Mouse (Mus musculus) liver, embryonic 14.5 days (tissue): Measurements from ENCODE around the gene Primpol. TPM values are rescaled to one million over a fixed set of nuclear protein-coding genes. Genes with fewer than 3 reads are reported as not detected.

ENCODE experiments used
- ATAC-seq: fragments of 200-750 bp; cut with Nextera tagmentation; 2 replicates; pipeline ENCODE4 v1.8.0; 2017; ENCODE audit warnings: moderate number of reproducible peaks, mild to moderate bottlenecking, moderate library complexity; ENCODE audit not compliant: insufficient read depth
- DNase-seq, 3 experiments: peaks; one replicate each; pipeline ENCODE4 v3.0.0-alpha.2; 2012 to 2013; ENCODE audit warnings: low read depth in 3 of 3, low spot score in 3 of 3
- H3K27ac ChIP-seq: fragments of 300-500 bp; sonication (generic); 2 replicates; pipeline ENCODE4 v1.5.1; 2014; ENCODE audit warnings: moderate library complexity, mild to moderate bottlenecking, control low read depth, inconsistent platforms
- H3K27me3 ChIP-seq: fragments of 300-500 bp; sonication (generic); 2 replicates; pipeline ENCODE4 v1.6.1; 2014; ENCODE audit warnings: mild to moderate bottlenecking, low read length, moderate library complexity; ENCODE audit not compliant: control insufficient read depth, insufficient read depth
- H3K36me3 ChIP-seq: fragments of 300-500 bp; sonication (generic); replicated peaks from 2 replicates; pipeline ENCODE4 v1.6.1; 2014; ENCODE audit warnings: low read depth; ENCODE audit not compliant: control insufficient read depth, insufficient read depth
- H3K4me1 ChIP-seq, 2 experiments: fragments of 200-500 bp in 1 of 2; fragments of 300-500 bp in 1 of 2; sonication (generic) in 1 of 2; replicated peaks; 2 replicates each; pipeline ENCODE4 v1.6.1; 2012 to 2014; ENCODE audit warnings: antibody characterized with exemption in 1 of 2, inconsistent platforms in 1 of 2, low read length in 1 of 2; ENCODE audit not compliant: control insufficient read depth in 2 of 2, insufficient read depth in 2 of 2
- H3K4me2 ChIP-seq: fragments of 300-500 bp; sonication (generic); 2 replicates; pipeline ENCODE4 v1.6.1; 2014; ENCODE audit warnings: low read depth, mild to moderate bottlenecking, control low read depth, moderate library complexity
- H3K4me3 ChIP-seq, 2 experiments: fragments of 200-500 bp in 1 of 2; fragments of 300-500 bp in 1 of 2; sonication (generic) in 1 of 2; 2 replicates each; pipeline ENCODE4 v1.5.1; 2012 to 2014; ENCODE audit warnings: low read depth in 2 of 2, low read length in 2 of 2, mild to moderate bottlenecking in 2 of 2, control low read depth in 1 of 2, inconsistent platforms in 1 of 2, moderate library complexity in 1 of 2; ENCODE audit not compliant: insufficient read depth in 1 of 2
- H3K9ac ChIP-seq: fragments of 300-500 bp; sonication (generic); replicated peaks from 2 replicates; pipeline ENCODE4 v1.6.1; 2014; ENCODE audit warnings: mild to moderate bottlenecking, control low read depth, moderate library complexity
- H3K9me3 ChIP-seq: fragments of 300-500 bp; sonication (generic); 2 replicates; pipeline ENCODE4 v1.6.1; 2016; ENCODE audit warnings: low read length, mixed read lengths; ENCODE audit not compliant: control insufficient read depth
- CTCF ChIP-seq: IDR thresholded peaks from 2 replicates; pipeline ENCODE4 v1.5.1; 2016; ENCODE audit warnings: antibody characterized with exemption, low read depth, control low read depth
- EP300 ChIP-seq: IDR thresholded peaks from 2 replicates; pipeline ENCODE4 v1.6.1; 2016; ENCODE audit warnings: antibody characterized with exemption, low read depth
- WGBS: fragments of 180-500 bp; shearing (Covaris S2); extraction: QIAGEN DNeasy Blood & Tissue Kit; methylation state at CpG from one replicate; pipeline ENCODE4 v1.1.7; 2014; ENCODE audit not compliant: insufficient replicate concordance; 5-methylcytosine and 5-hydroxymethylcytosine counted together
- polyA plus RNA-seq, 2 experiments: library from polyadenylated mRNA; depleted of rRNA in 1 of 2; stranded (reverse) in 1 of 2; unstranded in 1 of 2; fragments of >200 nt; fragmentation: Nextera tagmentation in 1 of 2; extraction: Ambion mirVana in 1 of 2; gene quantifications; 2 replicates each; pipeline versions ENCODE4 v1.2.1 to v1.2.3; 2012 to 2014

The Primpol gene
- polyA plus RNA-seq, 2 experiments: 4.0 to 9.0 TPM

GRCm38 (mm10) chr8:46617690-46618620, 943 bp upstream of the Primpol start:
- H3K9me3 ChIP-seq: no peaks in the 10 kb centered on the region
- peak overlapping the region; percentile 51 for H3K27ac ChIP-seq
- TF ChIP-seq EP300 (no peak), CTCF (no peak)
- peak overlapping the region; percentile 93 for H3K4me2 ChIP-seq
- no peaks in the 10 kb centered on the region for H3K27me3 ChIP-seq
- peak overlapping the region; percentile 62 for H3K9ac ChIP-seq
- ATAC-seq (peak; percentile 60), DNase-seq (no peak)
- peaks cover 20 to 24% of the 10 kb centered on the region in 2 experiments for H3K4me1 ChIP-seq
- under 1% methylated on average over 38 of the region's 38 CpGs for WGBS
- no peaks in the 10 kb centered on the region for H3K36me3 ChIP-seq
- peak overlapping the region; percentile 62 to 69 for H3K4me3 ChIP-seq

GRCm38 (mm10) chr8:46615936-46616335, 1.1 kb downstream of the Primpol start:
- Histone ChIP-seq H3K4me2 (peak overlapping the region; percentile 93), H3K27me3 (no peaks in the 10 kb centered on the region), H3K9ac (peak overlapping the region; percentile 79), H3K4me1 (peaks cover 20 to 24% of the 10 kb centered on the region in 2 experiments), H3K27ac (peak overlapping the region; percentile 68), H3K4me3 (peak overlapping the region; percentile 69 to 73), H3K9me3 (no peaks in the 10 kb centered on the region), H3K36me3 (no peaks in the 10 kb centered on the region; the same call in 1 of the 2 replicates)
- WGBS: 13% methylated on average over 8 of the region's 8 CpGs
- peak; percentile 48; the same call in 1 of the 2 replicates for TF ChIP-seq EP300
- TF ChIP-seq CTCF: no peak
- peak in 1 of 3 experiments; percentile 24 for DNase-seq
- no peak for ATAC-seq

- H3K9me3 ChIP-seq: no peaks in the 10 kb centered on the region
- H3K9ac ChIP-seq: no peak overlapping the region
- H3K27ac ChIP-seq: no peak overlapping the region
- H3K27me3 ChIP-seq: no peaks in the 10 kb centered on the region
- no peak overlapping the region for H3K4me2 ChIP-seq
- TF ChIP-seq EP300: no peak
- TF ChIP-seq CTCF: no peak
- 80% methylated on average over 4 of the region's 4 CpGs for WGBS
- H3K4me3 ChIP-seq: no peak overlapping the region
- H3K36me3 ChIP-seq: no peaks in the 10 kb centered on the region; the same call in none of the 2 replicates
- peaks cover 11 to 17% of the 10 kb centered on the region in 2 experiments for H3K4me1 ChIP-seq
- ATAC-seq: no peak
- no peak for DNase-seq
Measured at GRCm38 (mm10) chr8:46613377-46613776, 3.6 kb downstream of the Primpol start.

- ATAC-seq (no peak), DNase-seq (no peak)
- Histone ChIP-seq H3K36me3 (no peaks in the 10 kb centered on the region; the same call in none of the 2 replicates), H3K4me1 (peaks cover 8 to 15% of the 10 kb centered on the region in 2 experiments), H3K27me3 (no peaks in the 10 kb centered on the region), H3K4me3 (no peak overlapping the region), H3K9me3 (no peaks in the 10 kb centered on the region), H3K27ac (no peak overlapping the region), H3K9ac (no peak overlapping the region), H3K4me2 (no peak overlapping the region)
- TF ChIP-seq EP300 (no peak), CTCF (no peak)
- 76% methylated on average over 4 of the region's 4 CpGs for WGBS
Measured at GRCm38 (mm10) chr8:46612913-46613312, 4.1 kb downstream of the Primpol start.

GRCm38 (mm10) chr8:46611557-46611956, 5.5 kb downstream of the Primpol start:
- Histone ChIP-seq H3K4me1 (peaks cover 8 to 14% of the 10 kb centered on the region in 2 experiments), H3K4me2 (no peak overlapping the region), H3K36me3 (no peaks in the 10 kb centered on the region; the same call in none of the 2 replicates), H3K27ac (no peak overlapping the region), H3K9ac (no peak overlapping the region), H3K27me3 (no peaks in the 10 kb centered on the region), H3K9me3 (no peaks in the 10 kb centered on the region), H3K4me3 (no peak overlapping the region)
- WGBS: 75% methylated on average over 8 of the region's 8 CpGs
- no peak for TF ChIP-seq EP300
- no peak for TF ChIP-seq CTCF
- ATAC-seq: no peak
- DNase-seq: no peak
